Mouse (Mus musculus) c-Kit-positive CD71-negative TER-119-negative erythroid progenitor cells, embryonic 14.5 days (primary cell): Measurements from ENCODE around the gene Lrp2.
A peak's percentile ranks its signal among the peaks of the same experiment; 100 is the strongest.

Experiments used
- DNase-seq: peaks from one replicate; pipeline ENCODE4 v3.0.0-alpha.2; 2013; ENCODE audit warnings: low read depth

The Lrp2 gene

GRCm38 (mm10) chr2:69511766-69512165 is 74.1 kb downstream of the Lrp2 start:
- DNase-seq, result no peak

GRCm38 (mm10) chr2:69500357-69500756 is 85.5 kb downstream of the Lrp2 start:
- no peak for DNase-seq

DNA sequence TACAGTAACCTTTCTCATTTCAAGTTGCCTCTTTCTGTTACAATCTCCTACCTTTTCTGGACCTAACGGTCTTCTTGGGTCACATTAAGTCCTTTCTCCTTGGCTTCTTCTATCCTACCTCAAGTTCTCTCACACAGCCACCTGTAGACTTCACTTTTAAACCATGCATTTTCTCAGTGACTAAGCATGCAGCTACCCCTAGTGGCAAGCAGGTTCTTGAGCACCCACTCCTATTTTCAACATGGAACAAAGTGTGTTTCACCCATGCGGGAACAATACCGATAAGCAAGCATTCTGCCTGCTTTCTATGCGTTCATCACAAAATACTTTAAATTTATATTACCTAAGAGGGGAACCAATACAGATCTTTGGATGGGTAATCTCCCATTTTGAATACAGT is 92.7 kb downstream of the Lrp2 start:
- DNase-seq, result no peak

DNA sequence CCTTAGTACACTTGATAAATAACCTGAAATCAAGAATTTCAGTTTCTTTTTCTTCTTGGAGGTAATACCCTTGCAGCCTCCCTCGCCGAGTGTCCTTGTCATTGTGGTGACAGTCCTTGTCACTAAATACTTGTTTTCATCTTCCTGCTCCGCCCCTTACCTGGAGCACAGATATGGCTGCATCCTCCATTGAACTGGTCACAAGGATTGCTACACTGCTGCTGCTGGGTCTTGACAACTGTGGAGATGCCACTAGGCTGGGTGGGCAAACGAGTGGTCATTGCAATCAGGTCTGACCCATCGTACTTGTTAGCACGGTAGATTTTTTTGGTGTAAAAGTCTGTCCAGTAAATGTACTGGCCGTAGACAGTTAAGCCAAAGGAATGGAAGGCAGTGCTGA is 104.9 kb downstream of the Lrp2 start:
- DNase-seq, result no peak

GRCm38 (mm10) chr2:69479859-69480258 is 106.0 kb downstream of the Lrp2 start:
- DNase-seq, result no peak

GRCm38 (mm10) chr2:69476901-69477300 is 109.0 kb downstream of the Lrp2 start:
- DNase-seq, result no peak

DNA sequence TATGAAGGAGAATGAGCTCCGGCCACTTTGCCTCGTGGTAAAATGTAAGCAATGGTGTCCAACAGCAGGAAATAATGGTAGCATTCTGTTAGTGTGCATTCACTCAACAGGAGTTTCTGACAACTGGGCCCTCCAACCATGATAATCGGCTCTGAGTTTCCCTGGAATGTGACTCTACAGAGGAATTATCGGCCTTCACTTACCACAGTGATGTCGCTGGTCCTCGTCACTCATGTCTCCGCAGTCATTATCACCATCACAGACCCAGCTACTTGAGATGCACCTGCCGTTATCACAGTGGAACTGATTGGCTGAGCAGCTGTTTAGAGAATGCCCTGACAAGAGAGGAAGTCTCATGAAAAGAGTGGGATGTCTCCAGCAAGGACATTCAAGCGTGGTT is 110.7 kb downstream of the Lrp2 start:
- DNase-seq, result no peak

DNA sequence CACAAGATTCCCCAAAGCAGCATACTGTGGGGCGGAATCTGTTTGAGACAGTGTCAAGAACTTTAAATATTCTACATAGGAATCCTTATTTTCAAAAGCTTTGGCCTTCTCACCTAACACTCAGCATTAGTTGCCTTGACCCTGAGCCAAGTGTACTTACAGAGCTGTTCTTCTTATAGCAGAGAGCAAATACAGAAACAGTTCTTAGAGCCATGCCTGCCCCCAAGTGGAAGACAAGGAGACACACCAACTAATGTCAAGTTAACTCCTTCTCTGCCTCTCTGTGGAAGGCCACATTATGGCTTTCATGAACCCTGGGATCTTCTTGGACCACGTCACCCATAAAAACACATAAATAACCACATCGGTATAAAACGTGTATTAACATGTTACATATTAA is 114.0 kb downstream of the Lrp2 start:
- DNase-seq, result no peak

GRCm38 (mm10) chr2:69463609-69464008 is 122.3 kb downstream of the Lrp2 start:
- no peak for DNase-seq

DNA sequence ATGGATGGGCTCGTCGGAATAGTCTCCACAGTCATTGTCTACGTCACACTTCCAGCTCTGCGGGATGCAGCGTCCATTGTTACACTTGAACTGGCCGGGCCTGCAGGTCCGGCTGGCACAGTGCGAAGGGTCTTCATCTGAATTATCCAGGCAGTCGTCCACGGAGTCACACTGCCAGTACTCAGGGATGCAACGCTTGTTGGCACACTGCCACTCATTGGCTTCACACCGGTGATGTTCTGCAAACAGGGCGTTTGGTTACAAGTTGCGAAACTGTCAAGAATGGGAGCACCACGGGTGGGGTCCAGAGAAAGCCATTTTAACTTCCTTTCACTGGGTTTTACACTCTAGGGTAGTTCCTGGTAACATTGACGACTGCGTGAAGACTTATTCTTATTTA is 126.4 kb downstream of the Lrp2 start:
- DNase-seq, result no peak

DNA sequence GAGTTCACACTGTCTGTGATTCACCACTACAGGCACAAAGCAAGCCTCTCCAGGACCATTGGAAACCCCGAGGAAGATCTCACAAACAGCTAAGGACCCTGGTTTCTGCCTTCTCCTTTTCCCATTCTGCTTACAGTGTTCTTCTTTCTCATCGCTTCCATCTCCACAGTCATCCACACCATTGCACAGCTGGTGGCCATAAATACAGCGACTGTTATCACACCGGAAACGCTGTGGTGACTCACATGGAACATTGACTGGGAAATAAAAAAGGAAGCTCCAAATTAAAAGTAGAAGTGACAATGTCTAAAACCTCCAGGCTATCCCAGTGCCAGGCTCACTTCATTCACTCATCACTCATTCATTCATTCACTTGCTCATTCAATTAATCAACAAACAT is 134.7 kb downstream of the Lrp2 start:
- DNase-seq, result no peak

DNA sequence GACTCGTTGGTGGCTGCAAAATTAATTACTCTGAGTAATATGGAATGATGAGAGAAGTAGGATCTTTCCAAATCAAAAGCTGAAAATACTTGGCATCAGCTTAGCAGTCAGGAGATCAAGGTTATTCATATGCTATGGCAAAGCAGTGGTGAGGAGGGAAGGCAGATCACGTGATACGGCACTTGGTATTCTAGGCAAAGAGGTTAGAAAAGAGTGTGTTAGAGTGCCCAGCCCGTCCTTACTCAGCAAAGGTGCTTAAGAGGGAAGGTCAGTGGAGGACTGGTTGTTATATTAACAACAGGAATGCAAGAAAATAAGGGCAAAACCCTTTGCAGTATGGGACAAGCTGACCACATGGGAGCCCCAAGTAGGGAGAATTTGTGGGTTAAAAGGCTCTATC is 137.3 kb downstream of the Lrp2 start:
- no peak for DNase-seq

DNA sequence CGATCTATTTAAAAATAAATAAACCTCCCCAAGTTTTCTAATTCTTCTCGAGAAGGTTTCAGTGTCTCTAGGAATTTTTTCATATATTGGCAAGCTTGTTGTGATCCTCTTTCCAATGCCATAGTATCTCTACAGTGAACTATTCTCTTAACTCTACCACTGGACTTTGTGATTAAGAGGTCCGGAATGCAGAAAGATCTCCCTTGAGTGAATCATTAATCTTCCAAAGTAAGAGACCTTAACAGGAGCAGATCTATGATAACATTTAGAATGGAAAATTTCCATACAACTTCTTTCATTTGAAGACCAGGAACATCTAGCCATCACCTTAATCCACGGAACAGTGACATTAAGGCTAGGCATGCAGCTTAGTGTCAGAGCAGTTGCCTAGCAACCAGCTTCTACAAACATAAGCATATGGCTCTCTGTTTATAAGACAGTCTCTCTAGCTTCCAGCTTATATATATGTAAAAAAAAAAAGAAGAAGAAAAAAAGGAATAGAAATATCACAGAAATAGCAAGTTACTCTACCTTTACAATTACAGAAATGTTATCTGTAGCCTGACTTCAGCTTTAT is 139.9 kb downstream of the Lrp2 start:
- DNase-seq, result no peak

DNA sequence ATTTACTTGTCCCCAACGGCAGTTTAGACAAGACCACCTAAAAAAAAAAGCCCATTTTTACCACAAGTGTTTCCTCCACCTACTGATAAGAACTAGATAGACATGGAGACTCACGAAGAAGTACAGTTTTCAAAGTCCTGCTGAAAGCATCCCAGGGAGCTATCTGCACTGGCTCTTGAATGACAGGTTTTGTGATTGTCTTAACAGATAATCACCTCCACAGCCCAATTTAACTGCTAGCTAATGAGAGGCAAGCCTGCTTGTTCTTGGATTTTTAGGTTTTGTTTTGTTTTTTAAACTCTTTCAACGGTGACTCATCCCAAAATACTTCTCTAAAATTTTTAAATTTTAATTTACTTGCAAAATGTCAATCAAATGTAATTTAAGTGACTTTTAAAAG is 144.2 kb downstream of the Lrp2 start:
- no peak for DNase-seq

GRCm38 (mm10) chr2:69428116-69428515 is 157.7 kb downstream of the Lrp2 start:
- peak; percentile 33 for DNase-seq

GRCm38 (mm10) chr2:69427141-69427540 is 158.7 kb downstream of the Lrp2 start:
- no peak for DNase-seq

- no peak for DNase-seq
Observed at GRCm38 (mm10) chr2:69426081-69426480, 159.8 kb downstream of the Lrp2 start.

DNA sequence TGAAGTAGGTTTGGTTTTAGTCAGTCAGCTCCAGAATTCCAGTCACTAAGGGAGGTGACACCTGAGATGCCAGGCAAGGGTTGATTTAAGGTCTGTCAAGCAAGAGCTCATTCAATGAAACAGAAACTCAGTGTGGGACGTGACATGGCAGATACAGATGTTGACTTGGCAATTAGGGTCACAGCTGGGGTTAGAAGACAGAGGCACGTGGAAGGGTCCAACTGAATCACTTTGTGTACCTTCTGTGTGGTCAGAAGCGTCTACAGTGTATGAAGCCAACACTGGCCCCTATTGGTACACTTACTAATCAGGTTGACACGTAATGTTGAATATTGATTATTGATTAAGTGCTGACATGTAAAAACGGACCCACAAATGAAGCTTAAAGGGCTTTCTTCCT is 161.0 kb downstream of the Lrp2 start:
- DNase-seq, result no peak

GRCm38 (mm10) chr2:69418294-69418881 is 167.5 kb downstream of the Lrp2 start:
- DNase-seq, result no peak

DNA sequence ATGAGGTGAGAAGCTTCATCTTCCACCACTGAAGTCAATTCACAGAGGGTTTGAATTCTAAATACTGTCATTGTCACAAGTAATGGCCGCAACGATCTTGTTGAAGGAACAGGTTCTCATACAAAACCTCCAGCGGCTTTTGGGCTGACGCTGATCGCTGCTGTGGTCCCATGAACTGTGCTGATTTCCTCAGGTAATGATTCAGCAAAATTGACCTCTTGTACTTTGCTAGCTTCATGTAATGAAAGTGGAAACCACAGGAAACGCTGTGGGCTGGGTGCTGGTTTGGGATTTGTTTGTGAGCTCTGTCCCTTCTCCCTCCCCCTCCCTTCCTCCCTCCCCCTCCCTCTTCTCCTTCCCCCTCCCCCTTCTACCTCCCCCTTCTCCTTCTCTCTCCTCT is 170.8 kb downstream of the Lrp2 start:
- no peak for DNase-seq

- DNase-seq, result no peak
Observed at GRCm38 (mm10) chr2:69414539-69414938, 171.3 kb downstream of the Lrp2 start.

- no peak for DNase-seq
Observed at GRCm38 (mm10) chr2:69405692-69406091, 180.2 kb downstream of the Lrp2 start.

GRCm38 (mm10) chr2:69402309-69402708 is 183.6 kb downstream of the Lrp2 start:
- DNase-seq, result no peak

DNA sequence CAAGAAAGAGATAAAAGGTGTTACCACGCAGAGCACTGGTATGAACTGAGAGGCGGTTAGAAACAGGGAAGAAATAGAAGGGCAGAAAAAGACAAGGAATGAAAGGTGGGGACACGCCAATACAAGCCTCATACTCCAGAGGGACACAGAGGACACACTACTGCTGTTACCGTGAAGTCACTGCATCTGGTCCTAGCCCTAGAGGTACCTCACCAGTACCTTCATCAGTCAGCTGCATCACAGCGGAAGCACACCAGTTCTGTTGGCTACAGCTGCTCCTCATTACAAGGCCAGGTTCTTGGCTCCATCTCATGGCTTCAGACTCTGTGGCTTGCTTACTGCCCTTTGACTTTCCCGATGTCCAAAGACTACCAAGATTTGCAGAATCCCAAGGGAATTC is 184.0 kb downstream of the Lrp2 start:
- no peak for DNase-seq
